Mouse (Mus musculus) bone marrow macrophage, adult 2 months (primary cell): Measurements from ENCODE around the gene Arpc5.

Experiments
- CTCF ChIP-seq: IDR thresholded peaks from 2 replicates; pipeline ENCODE4 v1.5.1; 2012; ENCODE audit warnings: low read depth, mild to moderate bottlenecking, low read length, moderate library complexity
- POLR2A ChIP-seq: IDR thresholded peaks from 2 replicates; pipeline ENCODE4 v1.6.1; 2012; ENCODE audit warnings: mild to moderate bottlenecking, low read depth, low read length, borderline replicate concordance

GRCm38 (mm10) chr1:152761791-152762190 lies 4.6 kb upstream of the Arpc5 start:
- no peak for TF ChIP-seq CTCF
- TF ChIP-seq POLR2A, result no peak
